Mouse (Mus musculus): Measurements from ENCODE around the gene Ergic2.
"Not testable (repeated sequence)": the region's sequence is repeated elsewhere in the genome, so short reads cannot be mapped to it uniquely, and the experiment has no call there.

The Ergic2 gene

DNA sequence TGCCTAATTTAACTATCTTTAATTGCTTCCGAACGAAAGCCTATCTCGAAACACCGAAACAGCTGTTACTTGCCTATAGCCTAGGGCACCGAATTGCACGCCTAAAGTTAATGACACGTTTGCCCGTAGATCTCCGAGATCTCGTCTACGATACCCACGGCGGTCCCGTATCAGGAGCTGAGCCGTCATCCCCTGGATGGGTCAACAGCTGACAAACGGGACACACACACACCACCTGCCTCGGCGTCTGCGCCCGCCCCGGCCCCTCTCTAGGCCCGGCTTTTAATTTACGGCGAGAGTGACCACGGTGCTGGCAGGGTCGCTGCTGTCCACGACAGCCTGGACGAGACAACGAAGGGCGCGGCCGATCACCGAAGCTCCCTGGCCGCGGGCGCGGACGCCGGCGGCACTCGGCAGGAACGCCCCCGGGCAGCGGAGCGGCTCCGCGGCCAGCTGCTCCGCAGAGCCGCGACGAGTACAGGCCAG is 740 bp downstream of the Ergic2 start:
- DNase-seq (ENCODE audit: low read depth, low spot score): no peak

DNA sequence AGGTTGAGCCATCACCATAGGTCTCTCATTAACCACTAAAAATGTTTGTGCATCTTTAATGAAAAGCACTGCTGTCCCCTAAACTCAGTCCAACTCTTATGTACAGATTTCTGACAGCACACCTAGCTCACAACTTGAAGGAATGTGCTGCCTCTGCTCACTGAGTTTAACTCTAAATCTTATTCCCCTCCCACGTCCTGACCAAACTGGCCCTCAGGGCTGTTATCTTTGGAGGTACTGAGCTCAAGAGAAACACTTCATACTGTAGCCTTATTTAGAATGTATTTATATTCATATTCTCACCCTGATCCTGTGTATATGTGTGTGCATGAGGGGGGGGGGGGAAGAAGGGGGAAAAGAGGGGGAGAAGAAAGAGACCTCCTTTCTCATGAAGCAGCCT is 4.7 kb downstream of the Ergic2 start:
- DNase-seq (ENCODE audit: low read depth, low spot score): no peak

DNA sequence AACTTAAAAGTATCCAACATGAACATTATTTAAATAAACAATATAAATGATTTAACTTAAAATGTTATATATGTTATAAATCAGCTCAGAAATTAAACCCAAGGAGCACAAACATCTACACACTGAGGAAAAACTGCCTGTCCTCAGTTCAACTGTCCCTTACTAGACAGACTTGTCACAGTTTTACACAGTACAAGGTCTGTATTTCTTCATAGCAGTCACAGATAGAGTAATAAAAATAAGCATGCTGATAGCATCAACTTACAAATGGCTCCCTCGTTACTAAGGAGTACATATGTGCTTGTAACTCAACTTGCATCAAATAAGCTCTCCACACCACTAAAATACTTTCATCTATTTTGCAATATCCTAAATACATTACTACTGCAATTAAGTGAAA is 7.0 kb downstream of the Ergic2 start:
- DNase-seq (ENCODE audit: low read depth, low spot score): no peak

GRCm38 (mm10) chr6:148199729-148200128 is 12.4 kb downstream of the Ergic2 start:
- no peak for DNase-seq (ENCODE audit: low read depth, low spot score)

GRCm38 (mm10) chr6:148199177-148199576 is 13.0 kb downstream of the Ergic2 start:
- no peak for DNase-seq (ENCODE audit: low read depth, low spot score)

- no peak for DNase-seq (ENCODE audit: low read depth, low spot score)
Observed at GRCm38 (mm10) chr6:148193972-148194701, 18.0 kb downstream of the Ergic2 start.

GRCm38 (mm10) chr6:148185694-148186093 is 26.5 kb downstream of the Ergic2 start:
- DNase-seq (ENCODE audit: low read depth, low spot score): no peak

DNA sequence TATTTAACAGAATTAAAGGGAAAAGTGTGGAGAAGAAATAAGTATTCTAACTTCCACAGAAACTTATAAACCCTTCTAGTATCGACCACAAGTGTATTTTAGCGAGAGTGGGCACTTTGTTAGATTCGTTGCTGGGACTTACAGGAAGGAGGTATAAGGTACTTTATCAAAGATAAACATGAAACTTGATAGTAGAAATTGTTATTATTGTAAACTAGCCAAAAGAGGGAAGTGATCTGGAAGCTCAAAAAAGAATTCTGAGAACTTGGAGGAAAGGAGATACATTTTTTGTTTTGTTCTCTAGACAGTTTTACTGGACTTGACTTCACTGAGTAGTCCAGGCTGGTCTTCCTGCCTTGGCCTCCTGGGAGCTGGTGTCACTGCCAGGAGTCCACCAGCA is 39.3 kb downstream of the Ergic2 start:
- no peak for DNase-seq (ENCODE audit: low read depth, low spot score)

DNA sequence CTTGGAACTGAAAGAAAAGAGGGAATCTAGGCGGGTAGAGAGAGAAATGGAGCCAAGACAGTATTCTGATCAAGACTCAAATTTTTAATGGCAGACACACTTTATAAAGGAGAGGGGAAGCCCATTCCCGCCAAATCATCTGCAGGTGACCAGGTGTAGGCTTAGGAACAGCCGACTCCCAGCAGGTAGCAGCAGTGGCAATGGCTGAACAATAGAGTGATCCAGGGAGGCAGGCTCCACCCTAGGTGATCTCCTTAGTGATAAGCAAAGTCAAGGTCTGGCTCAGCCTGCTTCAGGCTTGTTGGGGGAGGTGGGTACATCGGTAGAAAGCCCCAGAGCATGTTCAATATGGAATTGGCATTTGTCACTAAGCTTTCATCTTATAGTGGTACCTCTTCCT is 59.9 kb downstream of the Ergic2 start:
- not testable (repeated sequence) for DNase-seq (ENCODE audit: low read depth, low spot score)

GRCm38 (mm10) chr6:148142421-148142820 is 69.8 kb downstream of the Ergic2 start:
- no peak for DNase-seq (ENCODE audit: low read depth, low spot score)

- no peak for DNase-seq (ENCODE audit: low read depth, low spot score)
Observed at GRCm38 (mm10) chr6:148141874-148142273, 70.3 kb downstream of the Ergic2 start.

GRCm38 (mm10) chr6:148139288-148139995 is 72.7 kb downstream of the Ergic2 start:
- no peak for DNase-seq (ENCODE audit: low read depth, low spot score)

- peak; percentile 70 for DNase-seq (ENCODE audit: low read depth, low spot score)
Observed at GRCm38 (mm10) chr6:148135769-148136382, 76.3 kb downstream of the Ergic2 start.

DNA sequence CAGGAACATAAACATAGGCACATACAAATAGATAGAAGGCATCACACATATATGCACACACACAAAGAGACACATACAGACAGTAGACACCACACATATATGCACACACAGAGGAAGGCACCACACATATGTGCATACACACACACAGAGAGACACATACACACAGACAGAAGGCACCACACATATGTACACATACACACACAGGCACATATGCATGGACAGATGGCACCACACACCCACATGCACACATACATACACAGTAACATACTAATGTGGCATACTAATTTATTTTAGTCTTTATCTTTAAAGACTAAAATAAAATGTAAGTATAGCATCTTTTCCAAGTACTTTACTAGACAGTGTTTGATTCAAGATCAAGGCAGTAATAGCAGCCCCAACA is 78.6 kb downstream of the Ergic2 start:
- DNase-seq (ENCODE audit: low read depth, low spot score): no peak

- no peak for DNase-seq (ENCODE audit: low read depth, low spot score)
Observed at GRCm38 (mm10) chr6:148132314-148132713, 79.9 kb downstream of the Ergic2 start.

All from telencephalon, adult 2 months (tissue).